Mouse (Mus musculus): ENCODE measurements around the gene Gnb5. TPM values are rescaled to one million over a fixed set of nuclear protein-coding genes. Genes with fewer than 3 reads are reported as not detected.

Gnb5 gene
- polyA plus RNA-seq, 1 experiment from 2014 or later: 58.0 TPM

DNA sequence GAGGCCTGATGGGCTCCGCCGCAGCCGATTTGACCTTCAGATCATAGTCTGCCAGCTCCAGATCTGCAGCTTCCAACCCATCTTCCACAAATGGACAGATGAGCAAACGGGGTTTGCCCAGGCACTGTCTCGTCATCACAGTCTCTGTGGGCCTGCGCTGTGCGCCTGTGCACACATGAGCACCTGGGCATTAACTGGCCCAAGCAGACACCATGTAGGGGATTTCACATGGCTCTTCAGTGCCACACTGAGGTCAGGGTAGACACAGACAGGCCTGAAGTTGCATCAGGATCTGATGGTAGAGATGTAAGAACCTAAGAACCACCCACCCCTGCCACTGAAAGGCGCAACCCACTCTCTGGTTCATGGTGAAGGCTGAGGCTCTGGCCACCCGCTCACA, 31.0 kb upstream of the Gnb5 start:
- no peak overlapping the region for H3K27ac ChIP-seq (ENCODE audit: poor library complexity, severe bottlenecking)
- 89% methylated on average over 9 of the region's 9 CpGs for whole genome bisulfite sequencing
- H3K36me3 ChIP-seq: no peaks in the 10 kb centered on the region
- H3K9ac ChIP-seq: no peak overlapping the region
- peaks cover 2% of the 10 kb centered on the region; the same call in 1 of the 2 replicates for H3K27me3 ChIP-seq (replicated peaks)
- ATAC-seq (ENCODE audit: insufficient number of reproducible peaks, low FRiP score): no peak
- H3K9me3 ChIP-seq (replicated peaks): peaks cover 4% of the 10 kb centered on the region; the same call in 1 of the 2 replicates
- no peak overlapping the region for H3K4me3 ChIP-seq
- no peak overlapping the region for H3K4me2 ChIP-seq
- no peaks in the 10 kb centered on the region for H3K4me1 ChIP-seq (replicated peaks)

DNA sequence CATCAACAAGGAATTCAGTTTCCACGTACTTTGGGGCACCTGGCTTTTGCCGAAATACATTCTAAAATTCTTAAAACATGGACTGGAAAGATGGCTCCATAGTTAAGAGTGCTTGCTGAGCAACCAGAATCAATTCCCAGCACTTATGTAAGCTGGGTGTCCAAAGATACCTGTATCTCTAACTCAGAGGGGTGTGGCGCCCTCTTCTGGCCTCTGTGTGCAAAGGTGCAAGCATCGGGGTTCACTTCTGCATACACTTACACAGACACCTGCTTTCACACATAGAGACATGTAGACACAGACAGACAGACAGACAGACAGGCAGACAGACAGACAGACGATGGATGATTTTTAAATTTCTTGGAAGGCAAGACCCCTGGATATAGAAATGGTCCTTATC, 25.3 kb upstream of the Gnb5 start:
- no peaks in the 10 kb centered on the region for H3K36me3 ChIP-seq
- no peak overlapping the region for H3K4me2 ChIP-seq
- peaks cover 14% of the 10 kb centered on the region for H3K27me3 ChIP-seq (replicated peaks)
- peaks cover 3% of the 10 kb centered on the region; the same call in 1 of the 2 replicates for H3K4me1 ChIP-seq (replicated peaks)
- ATAC-seq (ENCODE audit: insufficient number of reproducible peaks, low FRiP score): no peak
- WGBS: 37% methylated on average over 5 of the region's 5 CpGs
- no peak overlapping the region for H3K27ac ChIP-seq (ENCODE audit: poor library complexity, severe bottlenecking)
- H3K9me3 ChIP-seq (replicated peaks): no peaks in the 10 kb centered on the region
- H3K9ac ChIP-seq: no peak overlapping the region
- no peak overlapping the region for H3K4me3 ChIP-seq

DNA sequence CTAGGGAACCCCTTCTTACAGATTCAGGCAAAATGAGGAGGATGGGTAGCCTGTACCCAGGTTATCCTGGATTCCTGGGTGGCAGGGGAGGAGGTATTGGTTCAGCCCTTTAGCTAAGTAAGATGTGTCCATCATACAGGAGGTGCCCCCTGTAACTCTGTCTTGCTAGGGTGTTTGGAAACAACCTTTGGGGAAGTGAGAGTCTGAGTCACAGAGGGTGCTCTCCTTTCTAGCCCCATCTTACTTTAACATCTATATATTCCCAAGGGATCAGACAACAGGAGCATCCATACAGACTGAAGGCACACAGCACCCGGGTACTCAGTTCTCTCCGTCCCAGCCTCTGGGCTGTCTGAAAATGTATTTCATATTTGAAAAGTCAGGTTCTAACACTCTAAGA, 23.9 kb upstream of the Gnb5 start:
- Histone ChIP-seq H3K9ac (no peak overlapping the region), H3K4me1 (replicated peaks) (peaks cover 3% of the 10 kb centered on the region; the same call in 1 of the 2 replicates), H3K27me3 (replicated peaks) (peaks cover 14% of the 10 kb centered on the region), H3K4me2 (no peak overlapping the region), H3K4me3 (no peak overlapping the region), H3K9me3 (replicated peaks) (no peaks in the 10 kb centered on the region), H3K36me3 (no peaks in the 10 kb centered on the region), H3K27ac (ENCODE audit: poor library complexity, severe bottlenecking) (no peak overlapping the region)
- 65% methylated on average over 2 of the region's 2 CpGs for WGBS
- no peak for ATAC-seq (ENCODE audit: insufficient number of reproducible peaks, low FRiP score)

DNA sequence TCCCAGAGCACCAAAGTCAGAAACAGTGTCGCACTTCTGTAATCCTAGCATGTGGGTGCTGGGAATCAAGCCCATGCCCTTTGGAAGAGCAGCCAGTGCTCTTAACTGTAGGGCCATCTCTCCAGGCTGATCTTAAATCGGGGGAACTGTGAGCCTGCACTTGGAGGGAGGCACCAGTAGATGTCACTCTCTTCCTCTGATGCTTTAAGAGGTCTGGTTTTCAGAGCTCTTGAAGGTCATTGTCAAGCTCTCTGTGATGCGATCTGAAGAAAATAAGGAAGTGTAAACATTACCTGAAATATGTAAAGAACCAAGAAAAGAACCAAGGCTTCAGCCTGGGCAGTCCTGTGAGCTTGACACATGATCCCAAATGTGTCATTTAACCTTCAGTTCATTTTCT, 23.3 kb upstream of the Gnb5 start:
- Histone ChIP-seq H3K4me3 (no peak overlapping the region), H3K27ac (ENCODE audit: poor library complexity, severe bottlenecking) (no peak overlapping the region), H3K4me2 (no peak overlapping the region), H3K27me3 (replicated peaks) (peaks cover 14% of the 10 kb centered on the region), H3K36me3 (no peaks in the 10 kb centered on the region), H3K9ac (no peak overlapping the region), H3K4me1 (replicated peaks) (peaks cover 3% of the 10 kb centered on the region; the same call in 1 of the 2 replicates), H3K9me3 (replicated peaks) (no peaks in the 10 kb centered on the region)
- no peak for ATAC-seq (ENCODE audit: insufficient number of reproducible peaks, low FRiP score)
- WGBS: 12% methylated on average over 3 of the region's 3 CpGs

DNA sequence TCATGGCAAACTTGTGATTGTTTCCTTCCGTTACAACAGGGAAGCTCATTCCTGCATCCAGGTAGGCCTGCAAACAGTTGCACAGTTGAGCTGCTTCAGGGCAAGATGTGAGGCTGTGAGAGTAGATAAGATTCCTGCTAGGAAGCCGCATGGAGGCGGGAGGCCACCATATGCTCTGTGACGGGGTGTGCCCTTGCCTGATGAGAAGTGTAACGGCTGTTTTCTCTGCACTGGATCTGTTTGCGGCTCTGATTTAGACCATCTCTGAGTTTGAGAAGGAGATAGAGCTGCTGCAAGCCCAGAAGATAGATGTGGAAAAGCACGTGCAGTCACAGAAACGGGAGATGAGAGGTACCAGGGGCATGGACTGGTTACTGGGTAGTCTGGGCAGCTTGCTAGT, 22.5 kb upstream of the Gnb5 start:
- Histone ChIP-seq H3K27ac (ENCODE audit: poor library complexity, severe bottlenecking) (no peak overlapping the region), H3K4me3 (no peak overlapping the region)
- WGBS: 55% methylated on average over 8 of the region's 8 CpGs

DNA sequence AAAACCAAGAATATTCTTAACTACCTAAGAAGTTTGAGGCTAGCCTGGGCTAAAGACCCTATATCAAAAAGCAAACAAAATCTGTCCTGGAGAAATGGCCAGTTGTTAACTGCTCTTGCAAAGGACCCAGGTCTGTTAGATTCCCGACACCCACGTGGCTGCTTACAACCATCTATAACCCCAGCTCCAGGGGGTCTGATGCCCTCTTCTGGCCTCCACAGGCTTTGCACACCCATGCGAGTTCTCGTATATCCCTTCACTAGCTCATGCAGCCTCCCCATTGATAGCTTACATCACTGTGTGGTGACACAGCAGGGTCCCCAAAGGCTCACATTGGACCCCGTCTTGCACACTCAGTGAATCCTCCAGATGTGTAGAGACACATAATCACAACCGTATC, 20.7 kb upstream of the Gnb5 start:
- Histone ChIP-seq H3K36me3 (no peaks in the 10 kb centered on the region), H3K4me1 (replicated peaks) (peaks cover 12% of the 10 kb centered on the region), H3K9me3 (replicated peaks) (no peaks in the 10 kb centered on the region), H3K4me2 (no peak overlapping the region), H3K9ac (no peak overlapping the region), H3K27ac (ENCODE audit: poor library complexity, severe bottlenecking) (no peak overlapping the region), H3K27me3 (replicated peaks) (peaks cover 9% of the 10 kb centered on the region), H3K4me3 (no peak overlapping the region)
- 80% methylated on average over 6 of the region's 6 CpGs for WGBS
- ATAC-seq (ENCODE audit: insufficient number of reproducible peaks, low FRiP score): no peak

More for the DNA sequence above, 22.5 kb upstream of the Gnb5 start:
- no peaks in the 10 kb centered on the region for H3K36me3 ChIP-seq
- H3K27me3 ChIP-seq (replicated peaks): peaks cover 14% of the 10 kb centered on the region
- peaks cover 3% of the 10 kb centered on the region; the same call in 1 of the 2 replicates for H3K4me1 ChIP-seq (replicated peaks)
- no peak overlapping the region for H3K9ac ChIP-seq
- no peak overlapping the region for H3K4me2 ChIP-seq
- H3K9me3 ChIP-seq (replicated peaks): no peaks in the 10 kb centered on the region
- ATAC-seq (ENCODE audit: insufficient number of reproducible peaks, low FRiP score): no peak

DNA sequence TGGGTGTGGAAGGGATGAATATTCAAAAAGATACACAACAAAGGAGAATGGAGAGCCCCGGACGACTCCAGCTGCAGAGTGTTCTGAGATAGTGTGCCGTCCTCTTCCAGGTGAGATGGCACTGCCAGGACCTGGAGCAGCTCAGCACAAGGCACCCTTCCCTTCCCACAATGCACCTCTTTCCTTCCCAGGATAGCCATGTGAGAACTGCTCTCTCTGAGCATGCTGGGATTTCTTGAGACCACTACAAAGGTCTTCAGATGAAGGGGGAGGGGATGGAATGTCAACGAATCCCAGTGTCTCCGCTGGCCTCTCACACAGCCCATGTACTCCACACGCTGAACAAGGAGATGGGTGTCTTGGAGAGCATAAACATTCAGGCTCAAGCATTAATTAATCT, 18.5 kb upstream of the Gnb5 start:
- Histone ChIP-seq H3K9me3 (replicated peaks) (no peaks in the 10 kb centered on the region), H3K27me3 (replicated peaks) (no peaks in the 10 kb centered on the region; the same call in 1 of the 2 replicates), H3K9ac (no peak overlapping the region), H3K36me3 (no peaks in the 10 kb centered on the region), H3K4me2 (no peak overlapping the region), H3K4me1 (replicated peaks) (peaks cover 12% of the 10 kb centered on the region), H3K4me3 (no peak overlapping the region), H3K27ac (ENCODE audit: poor library complexity, severe bottlenecking) (no peak overlapping the region)
- 62% methylated on average over 6 of the region's 6 CpGs for WGBS
- no peak for ATAC-seq (ENCODE audit: insufficient number of reproducible peaks, low FRiP score)

DNA sequence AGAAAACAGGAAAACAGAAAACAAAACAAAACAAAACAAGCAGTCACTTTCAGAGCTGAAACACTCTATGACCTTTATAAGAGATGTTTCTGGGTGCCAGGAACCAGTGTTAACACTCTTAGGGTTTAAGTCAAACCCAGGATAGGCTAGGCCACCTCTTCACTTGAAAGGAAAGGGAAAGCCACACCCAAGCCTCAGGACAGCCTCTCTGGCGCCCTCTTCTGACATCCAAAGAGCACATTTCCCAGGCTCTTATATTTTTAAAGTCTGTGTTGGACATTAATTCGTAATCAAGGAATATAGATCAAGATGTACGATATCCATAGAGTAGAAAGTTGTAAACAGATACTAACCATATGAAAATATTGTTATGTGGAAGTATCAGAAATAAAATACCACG, 16.5 kb upstream of the Gnb5 start:
- Histone ChIP-seq H3K9me3 (replicated peaks) (no peaks in the 10 kb centered on the region), H3K4me2 (peak overlapping the region; percentile 30), H3K27ac (ENCODE audit: poor library complexity, severe bottlenecking) (no peak overlapping the region), H3K27me3 (replicated peaks) (no peaks in the 10 kb centered on the region; the same call in 1 of the 2 replicates), H3K9ac (no peak overlapping the region), H3K4me1 (replicated peaks) (peaks cover 9% of the 10 kb centered on the region; the same call in 1 of the 2 replicates), H3K4me3 (no peak overlapping the region), H3K36me3 (no peaks in the 10 kb centered on the region)
- WGBS: 44% methylated on average over 4 of the region's 4 CpGs
- ATAC-seq (ENCODE audit: insufficient number of reproducible peaks, low FRiP score): no peak

DNA sequence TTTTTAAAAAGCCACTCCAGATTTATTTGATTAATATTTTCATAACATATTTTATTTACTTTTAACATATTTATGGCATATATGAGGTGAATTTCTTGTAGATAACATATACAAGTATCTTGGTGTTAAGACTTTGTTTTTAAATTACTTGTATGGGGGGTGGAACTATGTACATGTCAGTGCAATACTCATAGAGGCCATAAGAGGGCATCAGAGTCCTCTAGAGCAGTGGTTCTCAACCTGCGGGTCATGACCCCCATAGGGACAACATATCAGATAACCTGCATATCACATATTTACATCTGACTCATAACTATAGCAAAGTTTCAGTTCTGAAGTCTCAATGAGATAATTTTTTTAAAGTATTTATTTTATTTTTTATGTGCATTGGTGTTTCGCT, 6.7 kb upstream of the Gnb5 start:
- Histone ChIP-seq H3K27ac (ENCODE audit: poor library complexity, severe bottlenecking) (no peak overlapping the region), H3K36me3 (no peaks in the 10 kb centered on the region), H3K4me2 (no peak overlapping the region), H3K9ac (no peak overlapping the region), H3K9me3 (replicated peaks) (no peaks in the 10 kb centered on the region; the same call in 1 of the 2 replicates), H3K4me1 (replicated peaks) (peaks cover 13% of the 10 kb centered on the region; the same call in 1 of the 2 replicates), H3K27me3 (replicated peaks) (no peaks in the 10 kb centered on the region), H3K4me3 (no peak overlapping the region)
- ATAC-seq (ENCODE audit: insufficient number of reproducible peaks, low FRiP score): no peak
- 82% methylated on average over 2 of the region's 2 CpGs for WGBS

DNA sequence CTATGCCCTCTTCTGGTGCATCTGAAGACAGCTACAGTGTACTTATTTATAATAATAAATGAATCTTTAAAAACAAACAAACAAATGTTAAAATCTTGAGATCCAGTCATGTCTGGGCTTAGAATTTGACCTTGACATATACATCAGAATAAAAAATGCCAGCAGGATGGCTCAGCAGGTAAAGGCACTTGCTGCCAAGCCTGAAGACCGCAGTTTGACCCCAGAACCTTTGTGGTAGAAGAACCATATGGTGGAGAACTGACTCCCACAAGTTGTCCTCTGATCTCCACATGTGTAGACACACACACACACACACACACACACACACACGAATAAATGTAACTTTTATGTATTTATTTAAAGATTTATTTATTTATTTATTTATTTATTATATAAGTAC, 3.1 kb upstream of the Gnb5 start:
- no peaks in the 10 kb centered on the region; the same call in 1 of the 2 replicates for H3K9me3 ChIP-seq (replicated peaks)
- 73% methylated on average over 2 of the region's 2 CpGs for WGBS

DNA sequence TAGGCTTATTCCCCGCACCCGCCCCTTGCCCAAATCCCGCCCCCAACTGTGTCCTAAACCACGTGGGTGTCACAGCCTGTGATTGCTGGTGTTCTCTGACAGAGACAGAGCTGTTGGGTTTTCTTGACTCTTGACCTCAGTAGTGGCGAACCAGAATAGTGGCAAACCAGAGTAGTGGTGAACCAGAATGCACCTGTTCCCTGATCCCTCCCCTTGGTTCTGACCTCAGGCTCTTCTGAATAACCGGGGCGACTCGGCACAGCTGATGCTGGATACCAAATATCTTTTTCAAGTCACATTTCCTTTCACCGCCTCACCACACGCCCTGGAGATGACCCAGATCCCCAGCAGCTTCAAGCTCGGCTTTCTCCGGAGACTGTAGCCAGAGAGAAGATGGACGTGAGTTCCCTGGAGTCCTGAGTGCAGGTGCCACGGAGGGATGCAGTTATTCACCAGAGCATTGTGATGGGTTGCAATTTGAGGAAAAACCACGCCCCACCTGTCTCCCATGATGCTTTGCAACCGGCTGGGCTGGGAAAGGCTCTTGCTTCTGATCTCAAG, 2.3 kb upstream of the Gnb5 start:
- H3K4me1 ChIP-seq (replicated peaks): peaks cover 13% of the 10 kb centered on the region; the same call in 1 of the 2 replicates
- H3K27ac ChIP-seq (ENCODE audit: poor library complexity, severe bottlenecking): no peak overlapping the region
- H3K4me3 ChIP-seq: no peak overlapping the region
- H3K9ac ChIP-seq: no peak overlapping the region
- H3K9me3 ChIP-seq (replicated peaks): no peaks in the 10 kb centered on the region; the same call in 1 of the 2 replicates
- H3K36me3 ChIP-seq: no peaks in the 10 kb centered on the region
- no peaks in the 10 kb centered on the region for H3K27me3 ChIP-seq (replicated peaks)
- no peak for ATAC-seq (ENCODE audit: insufficient number of reproducible peaks, low FRiP score)
- peak overlapping the region; percentile 40 for H3K4me2 ChIP-seq
- 29% methylated on average over 16 of the region's 16 CpGs for WGBS

More for the DNA sequence above, 3.1 kb upstream of the Gnb5 start:
- no peak overlapping the region for H3K27ac ChIP-seq (ENCODE audit: poor library complexity, severe bottlenecking)
- no peak overlapping the region for H3K4me3 ChIP-seq
- peaks cover 13% of the 10 kb centered on the region; the same call in 1 of the 2 replicates for H3K4me1 ChIP-seq (replicated peaks)
- no peak for ATAC-seq (ENCODE audit: insufficient number of reproducible peaks, low FRiP score)
- no peaks in the 10 kb centered on the region for H3K27me3 ChIP-seq (replicated peaks)
- H3K9ac ChIP-seq: no peak overlapping the region
- no peak overlapping the region for H3K4me2 ChIP-seq
- no peaks in the 10 kb centered on the region for H3K36me3 ChIP-seq

DNA sequence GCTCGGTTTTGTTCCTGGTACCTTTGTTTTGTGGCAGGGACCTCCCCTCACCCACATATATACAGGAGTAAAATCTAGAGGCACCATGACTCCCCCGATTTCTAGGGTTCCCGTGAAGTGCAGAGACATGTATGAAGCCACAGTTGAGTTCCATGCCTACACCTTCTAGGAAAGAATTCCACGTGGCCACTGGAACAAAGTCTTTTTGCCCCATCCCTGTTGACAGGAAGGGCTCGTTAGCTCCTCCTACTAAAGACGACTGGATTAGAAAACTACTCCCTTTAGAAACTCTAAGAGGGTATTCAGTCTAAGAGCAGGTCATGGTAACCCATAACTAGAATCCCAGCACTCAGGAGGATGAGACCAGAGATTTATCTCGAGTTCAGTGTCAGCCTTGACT, 1.8 kb upstream of the Gnb5 start:
- no peak overlapping the region for H3K4me3 ChIP-seq
- H3K4me2 ChIP-seq: peak overlapping the region; percentile 40
- 36% methylated on average over 7 of the region's 7 CpGs for WGBS

More for the DNA sequence above, 1.8 kb upstream of the Gnb5 start:
- no peaks in the 10 kb centered on the region for H3K36me3 ChIP-seq
- H3K9me3 ChIP-seq (replicated peaks): no peaks in the 10 kb centered on the region; the same call in 1 of the 2 replicates
- H3K27ac ChIP-seq (ENCODE audit: poor library complexity, severe bottlenecking): no peak overlapping the region
- no peak overlapping the region for H3K9ac ChIP-seq
- H3K4me1 ChIP-seq (replicated peaks): peaks cover 13% of the 10 kb centered on the region; the same call in 1 of the 2 replicates
- H3K27me3 ChIP-seq (replicated peaks): no peaks in the 10 kb centered on the region
- no peak for ATAC-seq (ENCODE audit: insufficient number of reproducible peaks, low FRiP score)

Data from heart, embryonic 12.5 days (tissue).